Mouse (Mus musculus) T-cell, adult 2 months (primary cell): ENCODE measurements around the gene Ncbp3.
A peak's percentile ranks its signal among the peaks of the same experiment; 100 is the strongest.

Experiments
- DNase-seq: peaks from one replicate; pipeline ENCODE4 v3.0.0; 2022; ENCODE audit warnings: low spot score

Gene Ncbp3

GRCm38 (mm10) chr11:73047542-73047996 lies at the start of gene Ncbp3:
TSS of gene Ncbp3 (plus strand) at chr11:73047783.
- DNase-seq = peak; percentile 98

DNA sequence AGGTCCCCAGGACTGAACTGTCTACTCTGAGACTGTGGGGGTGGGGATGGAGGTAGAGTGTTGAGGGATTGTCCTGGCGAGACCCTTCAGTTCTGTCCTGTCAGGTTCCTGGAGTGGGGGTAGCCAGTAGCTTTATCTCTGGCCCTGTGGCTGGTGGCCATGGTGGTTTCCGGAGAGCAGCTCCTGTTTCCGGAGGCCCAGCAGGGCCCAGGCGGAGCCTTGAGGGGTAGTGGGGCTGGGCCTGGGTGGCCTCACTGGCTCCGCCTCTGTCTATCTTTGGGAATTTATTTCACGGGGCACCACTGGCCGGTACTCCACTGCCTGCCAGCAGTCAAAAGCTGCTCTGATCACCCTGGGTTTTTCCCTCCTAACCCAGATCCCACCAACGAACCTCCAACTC lies 48.8 kb upstream of the Ncbp3 start, which contains the start of gene P2rx1:
P2rx1 (plus strand) TSS at position 333 of the 400 bp plus-strand sequence.
- DNase-seq = no peak

- DNase-seq = peak; percentile 53
Measured at GRCm38 (mm10) chr11:73001029-73001428, 46.6 kb upstream of the Ncbp3 start.

- peak; percentile 58 for DNase-seq
Measured at GRCm38 (mm10) chr11:73006377-73006776, 41.2 kb upstream of the Ncbp3 start.

DNA sequence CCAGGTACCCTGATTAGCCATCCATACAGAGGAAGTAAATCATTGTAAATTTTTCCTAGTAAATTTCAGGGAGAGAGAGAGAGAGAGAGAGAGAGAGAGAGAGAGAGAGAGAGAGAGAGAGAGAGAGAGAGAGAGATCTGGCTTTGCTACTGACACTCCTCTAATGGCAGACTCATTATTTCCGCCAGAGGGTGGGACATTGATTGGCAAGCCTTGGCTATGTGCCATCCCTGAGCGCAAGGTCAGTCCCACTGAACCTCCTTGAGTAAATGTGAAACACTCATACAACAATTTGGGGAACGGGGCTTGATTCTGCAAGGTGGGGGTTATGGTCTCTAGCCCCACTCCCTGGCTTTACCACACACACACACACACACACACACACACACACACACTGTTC lies 40.5 kb upstream of the Ncbp3 start:
- DNase-seq = no peak

DNA sequence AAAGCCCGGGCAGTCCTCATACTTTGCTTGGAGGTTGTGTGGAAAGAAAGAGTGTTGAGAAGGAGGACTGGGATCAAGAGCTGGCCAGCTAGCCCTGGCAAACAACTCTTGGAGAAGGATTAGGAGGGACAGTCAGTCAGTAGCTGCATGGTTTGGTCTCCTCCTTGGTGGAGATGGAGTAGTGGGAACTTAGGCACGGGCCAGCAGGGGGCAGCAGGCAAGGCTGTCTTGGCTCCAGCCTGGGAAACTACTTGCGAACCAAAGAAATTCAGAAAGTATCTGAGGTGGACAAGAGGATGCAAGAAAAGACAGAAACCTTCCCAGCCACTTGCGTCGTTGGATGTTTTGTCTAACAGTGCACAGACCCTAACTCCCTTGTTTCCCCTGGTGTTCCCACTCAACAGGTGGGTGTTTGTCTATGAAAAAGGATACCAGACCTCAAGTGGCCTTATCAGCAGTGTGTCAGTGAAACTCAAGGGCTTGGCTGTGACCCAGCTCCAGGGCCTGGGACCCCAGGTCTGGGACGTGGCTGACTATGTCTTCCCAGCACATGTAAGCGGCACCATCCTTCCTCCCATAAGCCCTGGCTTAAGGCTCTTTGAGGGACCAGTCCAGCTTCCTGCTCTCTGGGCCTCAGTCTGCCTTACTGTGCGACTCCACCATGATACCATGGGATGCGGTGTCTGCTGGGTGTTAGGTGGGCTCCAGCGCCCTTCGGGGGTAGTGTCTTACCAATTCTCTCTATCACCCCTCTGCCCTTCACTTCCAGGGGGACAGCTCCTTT lies 39.7 kb upstream of the Ncbp3 start:
- DNase-seq = peak; percentile 48

DNA sequence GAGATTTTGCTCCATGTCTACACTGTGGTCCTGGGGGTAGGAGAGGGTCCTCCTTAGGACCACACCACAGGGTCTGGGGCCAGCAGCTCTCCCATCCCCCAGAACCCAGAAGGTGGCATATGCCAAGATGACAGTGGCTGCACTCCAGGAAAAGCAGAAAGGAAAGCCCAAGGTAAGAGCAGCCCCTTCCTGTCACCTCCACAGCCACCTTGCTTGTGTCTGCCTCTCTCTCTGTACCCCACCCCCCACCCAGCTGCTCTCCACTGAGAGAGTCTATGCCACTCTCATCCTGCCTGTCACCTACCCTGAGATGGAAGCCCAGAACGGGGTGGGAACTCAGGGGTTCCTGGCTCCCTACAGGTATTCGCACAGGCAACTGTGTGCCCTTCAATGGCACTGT lies 38.8 kb upstream of the Ncbp3 start:
- DNase-seq = no peak

- DNase-seq = no peak
Measured at GRCm38 (mm10) chr11:73009531-73010274, 37.9 kb upstream of the Ncbp3 start.

DNA sequence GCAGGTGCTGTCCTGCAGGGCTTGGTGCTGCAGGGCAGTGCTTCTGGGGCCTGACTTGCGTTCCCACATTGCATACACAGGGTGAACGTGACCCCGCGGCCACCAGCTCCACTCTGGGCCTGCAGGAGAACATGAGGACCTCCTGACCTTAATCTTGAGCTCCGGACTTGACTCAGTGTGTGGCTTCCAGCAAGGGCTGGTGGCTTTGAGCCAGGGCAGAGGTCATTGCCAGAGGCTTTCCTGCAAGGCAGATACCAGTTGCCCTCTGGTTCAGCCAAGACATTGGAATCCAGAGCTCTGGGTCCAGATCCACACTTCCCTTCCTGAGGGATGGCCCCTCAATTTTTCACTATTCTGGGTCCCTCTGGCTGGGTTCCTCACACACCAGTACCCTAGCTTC lies 33.6 kb upstream of the Ncbp3 start:
- DNase-seq = no peak

GRCm38 (mm10) chr11:73014831-73015344 lies 32.7 kb upstream of the Ncbp3 start:
- DNase-seq = no peak

- DNase-seq = no peak
Measured at GRCm38 (mm10) chr11:73015391-73016102, 32.0 kb upstream of the Ncbp3 start.

DNA sequence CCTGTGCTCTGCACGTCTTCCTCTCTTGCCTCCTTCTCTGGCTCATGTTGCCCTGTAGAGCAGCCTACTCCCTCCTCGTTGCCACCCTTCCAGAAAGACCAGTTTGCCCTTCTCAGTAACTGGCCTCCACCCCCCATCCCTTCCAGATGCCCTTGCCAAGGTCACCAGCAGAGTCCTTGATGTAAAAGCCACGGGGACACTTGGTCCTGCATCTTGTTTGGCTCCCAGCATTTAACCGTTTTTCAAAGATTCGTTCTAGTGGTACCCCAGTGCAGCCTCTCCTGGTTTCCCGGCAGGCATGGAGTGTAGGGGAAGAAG lies 31.5 kb upstream of the Ncbp3 start:
- no peak for DNase-seq

- DNase-seq = peak; percentile 91
Measured at GRCm38 (mm10) chr11:73018471-73019146, 29.0 kb upstream of the Ncbp3 start, which contains the start of gene Camkk1. TSS of gene Camkk1 (plus strand) at chr11:73019008.

- DNase-seq = peak; percentile 93
Measured at GRCm38 (mm10) chr11:73019147-73019795, 28.3 kb upstream of the Ncbp3 start.

GRCm38 (mm10) chr11:73020953-73021800 lies 26.4 kb upstream of the Ncbp3 start:
- no peak for DNase-seq

GRCm38 (mm10) chr11:73023099-73023498 lies 24.5 kb upstream of the Ncbp3 start:
- DNase-seq = no peak

GRCm38 (mm10) chr11:73023827-73024226 lies 23.8 kb upstream of the Ncbp3 start:
- DNase-seq = no peak

- DNase-seq = peak; percentile 26
Measured at GRCm38 (mm10) chr11:73024236-73024904, 23.2 kb upstream of the Ncbp3 start.

- no peak for DNase-seq
Measured at GRCm38 (mm10) chr11:73026961-73027360, 20.6 kb upstream of the Ncbp3 start.
